Mouse (Mus musculus) forebrain, embryonic 16.5 days (tissue): ENCODE measurements around the gene Fhl4. TPM values are rescaled to one million over a fixed set of nuclear protein-coding genes. Genes with fewer than 3 reads are reported as not detected.

Experiments used
- ATAC-seq: fragments of 200-750 bp; cut with Nextera tagmentation; 2 replicates; pipeline ENCODE4 v1.8.0; 2017; ENCODE audit warnings: mild to moderate bottlenecking, moderate library complexity
- H3K27ac ChIP-seq: fragments of 300-500 bp; sonication (generic); 2 replicates; pipeline ENCODE4 v1.5.1; 2014; ENCODE audit warnings: low read length, control low read depth
- H3K27me3 ChIP-seq: fragments of 300-500 bp; sonication (generic); replicated peaks from 2 replicates; pipeline ENCODE4 v1.6.1; 2014; ENCODE audit warnings: low read length; ENCODE audit not compliant: control insufficient read depth, insufficient read depth
- H3K36me3 ChIP-seq: fragments of 300-500 bp; sonication (generic); 2 replicates; pipeline ENCODE4 v1.6.1; 2014; ENCODE audit not compliant: control insufficient read depth, insufficient read depth
- H3K4me1 ChIP-seq: fragments of 300-500 bp; sonication (generic); replicated peaks from 2 replicates; pipeline ENCODE4 v1.6.1; 2014; ENCODE audit warnings: low read length; ENCODE audit not compliant: control insufficient read depth, insufficient read depth
- H3K4me2 ChIP-seq: fragments of 300-500 bp; sonication (generic); 2 replicates; pipeline ENCODE4 v1.6.1; 2014; ENCODE audit warnings: mild to moderate bottlenecking, low read length, control low read depth
- H3K4me3 ChIP-seq: fragments of 300-500 bp; sonication (generic); replicated peaks from 2 replicates; pipeline ENCODE4 v1.5.1; 2014; ENCODE audit warnings: mild to moderate bottlenecking, low read length, control low read depth
- H3K9ac ChIP-seq: fragments of 300-500 bp; sonication (generic); replicated peaks from 2 replicates; pipeline ENCODE4 v1.6.1; 2014; ENCODE audit warnings: low read depth, low read length, control low read depth
- H3K9me3 ChIP-seq: fragments of 300-500 bp; sonication (generic); 2 replicates; pipeline ENCODE4 v1.6.1; 2016; ENCODE audit warnings: low read length; ENCODE audit not compliant: control insufficient read depth
- WGBS: fragments of 180-500 bp; shearing (Covaris S2); extraction: QIAGEN DNeasy Blood & Tissue Kit; methylation state at CpG from one replicate; pipeline ENCODE4 v1.1.7; 2014; 5-methylcytosine and 5-hydroxymethylcytosine counted together
- polyA plus RNA-seq: library from polyadenylated mRNA; unstranded; fragments of >200 nt; fragmentation: Nextera tagmentation; extraction: Ambion mirVana; gene quantifications from 2 replicates; pipeline ENCODE4 v1.2.1, GENCODE M21; 2015

Gene Fhl4
- polyA plus RNA-seq, 1 experiment from 2014 or later = 2.7 TPM

- under 1% methylated on average over 34 of the region's 34 CpGs for WGBS
Observed at GRCm38 (mm10) chr10:85103085-85103885, 990 bp upstream of the Fhl4 start.

GRCm38 (mm10) chr10:85101841-85102240, 454 bp downstream of the Fhl4 start:
- WGBS = 0% methylated on average over 10 of the region's 10 CpGs
- Histone ChIP-seq H3K36me3 (no peaks in the 10 kb centered on the region), H3K4me3 (peak overlapping the region; percentile 100)

More at GRCm38 (mm10) chr10:85103085-85103885, 990 bp upstream of the Fhl4 start:
- Histone ChIP-seq H3K4me2 (peak overlapping the region; percentile 95), H3K9ac (peak overlapping the region; percentile 94), H3K9me3 (no peaks in the 10 kb centered on the region), H3K27me3 (no peaks in the 10 kb centered on the region), H3K4me3 (peak overlapping the region; percentile 100), H3K27ac (peak overlapping the region; percentile 76; the same call in 1 of the 2 replicates), H3K36me3 (no peaks in the 10 kb centered on the region), H3K4me1 (peaks cover 16% of the 10 kb centered on the region)
- peak; percentile 27 for ATAC-seq

GRCm38 (mm10) chr10:85071605-85072152, 30.6 kb downstream of the Fhl4 start:
- Histone ChIP-seq H3K9me3 (no peaks in the 10 kb centered on the region), H3K4me2 (no peak overlapping the region), H3K27me3 (no peaks in the 10 kb centered on the region), H3K36me3 (no peaks in the 10 kb centered on the region), H3K27ac (no peak overlapping the region), H3K4me1 (no peaks in the 10 kb centered on the region), H3K4me3 (no peak overlapping the region), H3K9ac (no peak overlapping the region)
- WGBS = 62% methylated on average over 4 of the region's 4 CpGs
- ATAC-seq = no peak

More at GRCm38 (mm10) chr10:85101841-85102240, 454 bp downstream of the Fhl4 start:
- ATAC-seq = peak; percentile 45
- H3K4me1 ChIP-seq = peaks cover 16% of the 10 kb centered on the region
- H3K27me3 ChIP-seq = no peaks in the 10 kb centered on the region
- H3K4me2 ChIP-seq = peak overlapping the region; percentile 83
- H3K9ac ChIP-seq = peak overlapping the region; percentile 83
- peak overlapping the region; percentile 81 for H3K27ac ChIP-seq
- H3K9me3 ChIP-seq = no peaks in the 10 kb centered on the region

- no peak overlapping the region for H3K9ac ChIP-seq
- H3K36me3 ChIP-seq = no peaks in the 10 kb centered on the region
- no peaks in the 10 kb centered on the region for H3K27me3 ChIP-seq
- H3K4me1 ChIP-seq = no peaks in the 10 kb centered on the region
- no peak for ATAC-seq
- 92% methylated on average over 2 of the region's 2 CpGs for WGBS
- H3K9me3 ChIP-seq = no peaks in the 10 kb centered on the region
- H3K4me3 ChIP-seq = no peak overlapping the region
- no peak overlapping the region for H3K27ac ChIP-seq
- H3K4me2 ChIP-seq = no peak overlapping the region
Observed at GRCm38 (mm10) chr10:85054876-85055275, 47.4 kb downstream of the Fhl4 start.

GRCm38 (mm10) chr10:85052451-85052850, 49.8 kb downstream of the Fhl4 start:
- no peak overlapping the region for H3K9ac ChIP-seq
- no peaks in the 10 kb centered on the region for H3K9me3 ChIP-seq
- no peak overlapping the region for H3K4me2 ChIP-seq
- H3K27me3 ChIP-seq = no peaks in the 10 kb centered on the region
- ATAC-seq = no peak
- H3K36me3 ChIP-seq = no peaks in the 10 kb centered on the region
- WGBS = 32% methylated on average over 4 of the region's 4 CpGs
- no peak overlapping the region for H3K27ac ChIP-seq
- no peak overlapping the region for H3K4me3 ChIP-seq
- H3K4me1 ChIP-seq = no peaks in the 10 kb centered on the region

- 64% methylated on average over 4 of the region's 4 CpGs for WGBS
- no peak overlapping the region for H3K27ac ChIP-seq
- no peak overlapping the region for H3K4me2 ChIP-seq
- no peak overlapping the region for H3K9ac ChIP-seq
- no peaks in the 10 kb centered on the region for H3K4me1 ChIP-seq
- no peaks in the 10 kb centered on the region for H3K9me3 ChIP-seq
- no peaks in the 10 kb centered on the region for H3K27me3 ChIP-seq
- ATAC-seq = no peak
- H3K36me3 ChIP-seq = no peaks in the 10 kb centered on the region
- H3K4me3 ChIP-seq = no peak overlapping the region
Observed at GRCm38 (mm10) chr10:85050668-85051208, 51.6 kb downstream of the Fhl4 start.

GRCm38 (mm10) chr10:85048008-85048407, 54.3 kb downstream of the Fhl4 start:
- WGBS = 93% methylated on average over 8 of the region's 8 CpGs
- ATAC-seq = no peak
- 0 out of 2 replicates have a peak, but pooled peaks cover 7% of the 10 kb centered on the region for H3K27me3 ChIP-seq
- no peak overlapping the region for H3K4me3 ChIP-seq
- no peak overlapping the region for H3K27ac ChIP-seq
- H3K36me3 ChIP-seq = no peaks in the 10 kb centered on the region
- H3K4me1 ChIP-seq = peaks cover 8% of the 10 kb centered on the region
- H3K4me2 ChIP-seq = no peak overlapping the region
- no peaks in the 10 kb centered on the region for H3K9me3 ChIP-seq
- H3K9ac ChIP-seq = no peak overlapping the region

GRCm38 (mm10) chr10:85046585-85046984, 55.7 kb downstream of the Fhl4 start:
- Histone ChIP-seq H3K4me1 (peaks cover 8% of the 10 kb centered on the region), H3K9ac (no peak overlapping the region), H3K4me3 (no peak overlapping the region), H3K27ac (no peak overlapping the region), H3K4me2 (no peak overlapping the region), H3K36me3 (no peaks in the 10 kb centered on the region), H3K27me3 (0 out of 2 replicates have a peak, but pooled peaks cover 7% of the 10 kb centered on the region), H3K9me3 (no peaks in the 10 kb centered on the region)
- WGBS = 14% methylated on average over 5 of the region's 5 CpGs
- ATAC-seq = no peak
